Mouse (Mus musculus) testis, adult 2 months (tissue): ENCODE data around the gene Fam169b. TPM values are rescaled to one million over a fixed set of nuclear protein-coding genes. Genes with fewer than 3 reads are reported as not detected.
"Not testable (repeated sequence)": the region's sequence is repeated elsewhere in the genome, so short reads cannot be mapped to it uniquely, and the experiment has no call there.

ENCODE experiments used
- H3K27ac ChIP-seq: fragments of 200-500 bp; 2 replicates; pipeline ENCODE4 v1.5.1; 2012; ENCODE audit warnings: low read depth, low read length; ENCODE audit not compliant: control insufficient read depth, insufficient read depth
- H3K27me3 ChIP-seq: fragments of 200-500 bp; 2 replicates; pipeline ENCODE4 v1.6.1; 2012; ENCODE audit warnings: mild to moderate bottlenecking, low read length, moderate library complexity; ENCODE audit not compliant: control insufficient read depth, insufficient read depth
- H3K36me3 ChIP-seq: fragments of 200-500 bp; 2 replicates; pipeline ENCODE4 v1.6.1; 2012; ENCODE audit warnings: mild to moderate bottlenecking, low read length; ENCODE audit not compliant: control insufficient read depth, insufficient read depth
- H3K4me1 ChIP-seq: fragments of 200-500 bp; 2 replicates; pipeline ENCODE4 v1.6.1; 2012; ENCODE audit warnings: low read length; ENCODE audit not compliant: control insufficient read depth, insufficient read depth
- H3K4me3 ChIP-seq: fragments of 200-500 bp; 2 replicates; pipeline ENCODE4 v1.5.1; 2012; ENCODE audit warnings: low read depth, mild to moderate bottlenecking, low read length, moderate library complexity, mixed read lengths; ENCODE audit not compliant: control insufficient read depth
- CTCF ChIP-seq: fragments of 200-500 bp; IDR thresholded peaks from 2 replicates; pipeline ENCODE4 v1.5.1; 2012; ENCODE audit warnings: low read depth, mild to moderate bottlenecking, inconsistent platforms, low read length, moderate library complexity; ENCODE audit not compliant: control insufficient read depth, insufficient read depth, insufficient replicate concordance
- POLR2A ChIP-seq: fragments of 200-500 bp; IDR thresholded peaks from 2 replicates; pipeline ENCODE4 v1.6.1; 2012; ENCODE audit warnings: low read depth, mild to moderate bottlenecking, inconsistent platforms, low read length, moderate library complexity; ENCODE audit not compliant: control insufficient read depth
- polyA plus RNA-seq: library from polyadenylated mRNA; depleted of rRNA; stranded (reverse); fragments of >200 nt; gene quantifications from 2 replicates; pipeline ENCODE4 v1.2.3, GENCODE M21; 2012

Gene Fam169b
- polyA plus RNA-seq, 1 experiment = 0.78 TPM

GRCm38 (mm10) chr7:68278908-68279307 is 5.3 kb downstream of the Fam169b start:
- no peak overlapping the region for H3K27ac ChIP-seq
- no peaks in the 10 kb centered on the region for H3K36me3 ChIP-seq
- TF ChIP-seq CTCF (no peak), POLR2A (no peak)
- no peak overlapping the region for H3K4me3 ChIP-seq
- no peaks in the 10 kb centered on the region for H3K27me3 ChIP-seq
- H3K4me1 ChIP-seq = peaks cover 9% of the 10 kb centered on the region

DNA sequence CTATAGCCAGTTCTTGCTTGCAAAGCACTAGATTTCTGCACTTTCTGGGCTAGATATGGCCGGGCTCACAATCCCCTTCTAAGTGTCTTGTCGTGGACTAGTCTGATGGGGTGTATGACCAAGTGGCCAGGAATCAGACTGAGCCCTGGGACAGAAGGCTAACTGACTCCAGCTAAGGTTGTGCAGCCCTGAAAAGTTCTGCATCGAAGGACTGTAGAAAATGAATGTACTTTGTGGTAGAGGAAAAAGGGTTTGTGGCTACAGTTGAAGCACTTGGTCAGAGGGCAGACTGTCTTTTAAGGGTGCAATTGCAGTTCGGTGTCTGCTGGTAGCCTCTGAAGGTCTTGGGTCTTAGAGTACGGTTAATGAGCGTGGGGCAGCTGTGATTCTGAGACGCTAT is 5.8 kb downstream of the Fam169b start:
- Histone ChIP-seq H3K4me1 (peaks cover 9% of the 10 kb centered on the region), H3K27ac (no peak overlapping the region)

DNA sequence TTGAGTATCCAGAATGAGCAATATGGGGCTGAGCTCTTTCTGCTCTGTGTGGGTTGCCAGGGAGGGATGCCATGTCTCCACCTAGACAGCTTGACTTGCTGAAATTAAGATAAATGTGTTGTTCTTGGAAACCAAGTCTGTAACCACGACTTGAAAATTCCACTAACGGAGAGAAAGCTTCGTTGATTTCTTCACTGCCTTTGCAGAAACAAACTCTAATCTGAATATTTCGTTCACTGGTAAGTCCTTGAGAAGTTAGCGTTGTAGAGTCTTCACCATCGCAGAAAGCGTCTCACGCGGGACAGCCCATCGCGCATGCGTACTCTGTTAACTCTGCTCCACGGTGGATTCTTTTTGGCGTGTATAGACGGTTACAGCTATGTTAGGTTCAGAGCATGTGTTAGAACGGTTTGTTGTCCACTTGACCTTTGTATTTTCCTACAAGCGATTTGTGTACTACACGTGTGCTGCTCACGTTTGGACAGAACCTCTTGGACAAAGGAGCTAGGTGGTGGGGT is 6.8 kb downstream of the Fam169b start:
- Histone ChIP-seq H3K4me3 (peak overlapping the region; percentile 58), H3K36me3 (no peaks in the 10 kb centered on the region), H3K27ac (peak overlapping the region; percentile 44; the same call in 1 of the 2 replicates), H3K4me1 (peaks cover 7% of the 10 kb centered on the region), H3K27me3 (no peaks in the 10 kb centered on the region)
- TF ChIP-seq CTCF (no peak), POLR2A (peak; percentile 57; the same call in 1 of the 2 replicates)

More for the DNA sequence above, 5.8 kb downstream of the Fam169b start:
- H3K27me3 ChIP-seq = no peaks in the 10 kb centered on the region
- H3K36me3 ChIP-seq = no peaks in the 10 kb centered on the region
- TF ChIP-seq POLR2A (no peak), CTCF (no peak)
- H3K4me3 ChIP-seq = no peak overlapping the region

- no peak overlapping the region for H3K27ac ChIP-seq
- H3K4me3 ChIP-seq = no peak overlapping the region
- TF ChIP-seq POLR2A (no peak), CTCF (no peak)
- H3K36me3 ChIP-seq = no peaks in the 10 kb centered on the region
- no peaks in the 10 kb centered on the region for H3K27me3 ChIP-seq
- peaks cover 3% of the 10 kb centered on the region; the same call in 1 of the 2 replicates for H3K4me1 ChIP-seq
Measured at GRCm38 (mm10) chr7:68281341-68281740, 7.7 kb downstream of the Fam169b start.

GRCm38 (mm10) chr7:68282304-68283132 is 8.9 kb downstream of the Fam169b start:
- TF ChIP-seq POLR2A (no peak), CTCF (no peak)
- H3K27ac ChIP-seq = no peak overlapping the region
- 0 out of 2 replicates have a peak, but pooled peaks cover 2% of the 10 kb centered on the region for H3K4me1 ChIP-seq
- H3K27me3 ChIP-seq = no peaks in the 10 kb centered on the region
- H3K4me3 ChIP-seq = no peak overlapping the region
- no peaks in the 10 kb centered on the region for H3K36me3 ChIP-seq

- not testable (repeated sequence) for H3K4me1 ChIP-seq, H3K27ac ChIP-seq, H3K4me3 ChIP-seq, H3K36me3 ChIP-seq, H3K27me3 ChIP-seq
Measured at GRCm38 (mm10) chr7:68283133-68283520, 9.5 kb downstream of the Fam169b start.

DNA sequence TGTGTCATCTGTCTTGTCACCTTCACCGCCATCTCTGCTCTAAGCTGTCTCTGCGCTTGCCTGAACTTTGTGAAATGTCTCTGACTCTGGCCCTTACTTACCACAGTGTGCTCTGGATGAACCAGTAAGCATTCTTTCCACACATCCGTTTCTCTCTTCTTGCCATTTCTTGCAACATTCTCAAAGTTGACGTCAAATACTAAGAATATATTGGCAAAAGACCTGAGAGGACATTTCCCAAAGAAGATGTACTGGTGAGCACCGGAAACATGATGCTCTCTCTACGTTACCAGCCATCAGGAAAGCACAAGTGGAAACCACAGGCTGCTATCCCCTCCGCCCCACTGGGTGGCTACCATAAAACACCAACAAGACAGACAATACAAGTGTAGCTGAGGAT is 10.1 kb downstream of the Fam169b start:
- TF ChIP-seq POLR2A (no peak), CTCF (no peak)
- Histone ChIP-seq H3K4me3 (no peak overlapping the region), H3K4me1 (0 out of 2 replicates have a peak, but pooled peaks cover 2% of the 10 kb centered on the region)

GRCm38 (mm10) chr7:68285851-68286298 is 12.2 kb downstream of the Fam169b start:
- H3K4me1 ChIP-seq = no peaks in the 10 kb centered on the region
- H3K36me3 ChIP-seq = no peaks in the 10 kb centered on the region
- H3K27me3 ChIP-seq = no peaks in the 10 kb centered on the region
- no peak overlapping the region for H3K4me3 ChIP-seq
- TF ChIP-seq CTCF = no peak
- TF ChIP-seq POLR2A = no peak
- H3K27ac ChIP-seq = no peak overlapping the region

More for the DNA sequence above, 10.1 kb downstream of the Fam169b start:
- H3K27me3 ChIP-seq = no peaks in the 10 kb centered on the region
- no peaks in the 10 kb centered on the region for H3K36me3 ChIP-seq
- no peak overlapping the region for H3K27ac ChIP-seq
